Mouse (Mus musculus) myocyte (in vitro differentiated cells): Measurements from ENCODE around the gene Pdlim5. TPM values are rescaled to one million over a fixed set of nuclear protein-coding genes. Genes with fewer than 3 reads are reported as not detected.

ENCODE experiments used
- H3K27me3 ChIP-seq: one replicate; pipeline ENCODE4 v1.6.1; 2011; ENCODE audit not compliant: control insufficient read depth, insufficient read depth, insufficient read length
- H3K36me3 ChIP-seq: one replicate; pipeline ENCODE4 v1.6.1; 2011; ENCODE audit not compliant: control insufficient read depth, insufficient read depth
- H3K4me2 ChIP-seq: one replicate; pipeline ENCODE4 v1.6.1; 2011; ENCODE audit warnings: low read depth, control low read depth
- H3K4me3 ChIP-seq: one replicate; pipeline ENCODE4 v1.5.1; 2011; ENCODE audit warnings: mild to moderate bottlenecking, control low read depth, moderate library complexity
- H3K79me2 ChIP-seq: one replicate; pipeline ENCODE4 v1.6.1; 2011; ENCODE audit not compliant: control insufficient read depth, insufficient read depth
- H3ac ChIP-seq: one replicate; pipeline ENCODE4 v1.6.1; 2011; ENCODE audit not compliant: control insufficient read depth, insufficient read length
- CEBPB ChIP-seq: IDR thresholded peaks from 2 replicates; pipeline ENCODE4 v1.6.1; 2011; ENCODE audit warnings: mild to moderate bottlenecking, moderate library complexity; ENCODE audit not compliant: poor library complexity, insufficient read depth, severe bottlenecking
- E2F4 ChIP-seq: IDR thresholded peaks from one replicate; pipeline ENCODE4 v1.6.1; 2011; ENCODE audit warnings: mild to moderate bottlenecking, control low read depth, moderate library complexity; ENCODE audit not compliant: insufficient read depth
- MAX ChIP-seq: IDR thresholded peaks from one replicate; pipeline ENCODE4 v1.6.1; 2011; ENCODE audit warnings: low read depth, mild to moderate bottlenecking, control low read depth
- MYOD1 ChIP-seq, 3 experiments: IDR thresholded peaks; one replicate each; pipeline ENCODE4 v1.6.1; 2011; ENCODE audit warnings: control low read depth in 2 of 3, low read depth in 2 of 3, mild to moderate bottlenecking in 2 of 3, moderate library complexity in 1 of 3; ENCODE audit not compliant: insufficient read length in 2 of 3, control insufficient read depth in 1 of 3
- MYOG ChIP-seq, 3 experiments: IDR thresholded peaks; one replicate each; pipeline ENCODE4 v1.6.1; 2011; ENCODE audit warnings: control low read depth in 2 of 3, low read depth in 2 of 3, mild to moderate bottlenecking in 2 of 3; ENCODE audit not compliant: insufficient read length in 2 of 3, control insufficient read depth in 1 of 3, insufficient read depth in 1 of 3
- POLR2A ChIP-seq: IDR thresholded peaks from one replicate; pipeline ENCODE4 v1.6.1; 2011; ENCODE audit warnings: low read depth, mild to moderate bottlenecking, control low read depth, moderate library complexity; ENCODE audit not compliant: insufficient read length
- POLR2AphosphoS2 ChIP-seq: IDR thresholded peaks from one replicate; pipeline ENCODE4 v1.6.1; 2011; ENCODE audit warnings: low read depth, control low read depth; ENCODE audit not compliant: insufficient read length
- REST ChIP-seq: IDR thresholded peaks from one replicate; pipeline ENCODE4 v1.6.1; 2011; ENCODE audit warnings: mild to moderate bottlenecking, control low read depth, moderate library complexity; ENCODE audit not compliant: insufficient read depth, insufficient read length
- SRF ChIP-seq: IDR thresholded peaks from one replicate; pipeline ENCODE4 v1.6.1; 2011; ENCODE audit warnings: low read depth; ENCODE audit not compliant: control insufficient read depth, insufficient read length
- TCF12 ChIP-seq: IDR thresholded peaks from one replicate; pipeline ENCODE4 v1.6.1; 2011; ENCODE audit warnings: mild to moderate bottlenecking, control low read depth; ENCODE audit not compliant: poor library complexity, insufficient read depth, severe bottlenecking
- TCF3 ChIP-seq: IDR thresholded peaks from one replicate; pipeline ENCODE4 v1.6.1; 2011; ENCODE audit warnings: low read depth, control low read depth; ENCODE audit not compliant: insufficient read length
- USF1 ChIP-seq: IDR thresholded peaks from one replicate; pipeline ENCODE4 v1.6.1; 2011; ENCODE audit warnings: low read depth, mild to moderate bottlenecking, control low read depth, moderate library complexity
- polyA plus RNA-seq: library from polyadenylated mRNA; unstranded; fragments of >200 nt; fragmentation: generic; extraction: Trizol; gene quantifications from one replicate; pipeline ENCODE4 v1.2.1, GENCODE M21; 2012; ENCODE audit warnings: missing spikeins

Gene Pdlim5
- polyA plus RNA-seq, 1 experiment = 63.4 TPM

DNA sequence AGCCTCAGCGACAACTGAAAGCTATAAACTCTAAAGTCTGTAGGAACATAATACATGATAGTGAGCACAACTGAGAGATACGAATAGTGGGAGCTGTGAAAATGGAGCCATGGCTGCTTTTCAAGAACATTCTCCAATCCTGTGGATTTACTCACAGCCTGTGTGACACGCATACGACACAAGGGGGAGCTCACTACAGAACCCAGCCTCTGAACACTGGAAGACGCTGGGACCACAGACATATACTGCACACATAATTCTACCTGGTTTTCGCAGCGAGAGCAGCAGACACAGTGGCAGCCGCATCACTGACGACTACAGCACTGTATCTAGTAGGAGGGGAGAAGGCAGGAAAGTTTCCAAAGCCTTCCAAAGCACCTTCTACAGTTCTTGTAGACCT lies 112.8 kb downstream of the Pdlim5 start:
- Histone ChIP-seq H3K79me2 (no peaks in the 10 kb centered on the region), H3K4me3 (no peak overlapping the region)

DNA sequence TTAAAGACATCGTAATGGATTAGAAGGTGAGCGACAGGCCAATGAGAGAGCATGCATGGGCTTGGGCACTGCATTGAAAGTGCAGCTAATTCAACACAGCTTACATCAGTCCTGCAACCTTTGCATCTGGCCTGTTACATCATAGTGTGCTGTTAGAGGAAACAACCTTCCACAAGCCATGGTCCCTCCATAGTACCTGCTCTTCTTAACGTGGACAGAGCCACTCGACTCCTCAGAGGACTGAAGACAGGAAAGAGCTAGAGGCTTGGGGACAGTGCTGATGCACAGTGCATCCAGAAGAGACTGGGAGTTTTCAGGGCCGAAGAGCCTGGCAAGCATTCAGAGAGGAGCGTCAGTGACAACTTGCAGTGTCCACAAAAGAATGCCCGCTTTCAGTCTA lies 113.8 kb downstream of the Pdlim5 start:
- H3K27me3 ChIP-seq = no peaks in the 10 kb centered on the region
- no peaks in the 10 kb centered on the region for H3K79me2 ChIP-seq
- TF ChIP-seq USF1 = no peak
- TF ChIP-seq TCF3 = no peak
- TF ChIP-seq POLR2A = no peak
- TF ChIP-seq MYOG (IDR thresholded peaks at IDR 0.05; ENCODE audit: control insufficient read depth in 1 of 3, insufficient read depth in 1 of 3, insufficient read length in 2 of 3, low read depth in 2 of 3) = no peak
- TF ChIP-seq MAX = no peak
- H3ac ChIP-seq = no peak overlapping the region
- peaks cover 11% of the 10 kb centered on the region for H3K36me3 ChIP-seq
- H3K4me3 ChIP-seq = no peak overlapping the region
- no peak overlapping the region for H3K4me2 ChIP-seq

More for the DNA sequence above, 112.8 kb downstream of the Pdlim5 start:
- no peak overlapping the region for H3ac ChIP-seq
- H3K4me2 ChIP-seq = peak overlapping the region; percentile 24
- TF ChIP-seq POLR2AphosphoS2 = no peak
- TF ChIP-seq MYOG (IDR thresholded peaks at IDR 0.05; ENCODE audit: control insufficient read depth in 1 of 3, insufficient read depth in 1 of 3, insufficient read length in 2 of 3, low read depth in 2 of 3) = no peak
- TF ChIP-seq MYOD1 (IDR thresholded peaks at IDR 0.05; ENCODE audit: control insufficient read depth in 1 of 3, insufficient read length in 2 of 3, low read depth in 2 of 3) = no peak
- TF ChIP-seq USF1 = no peak
- H3K36me3 ChIP-seq = peaks cover 7% of the 10 kb centered on the region
- H3K27me3 ChIP-seq = no peaks in the 10 kb centered on the region

DNA sequence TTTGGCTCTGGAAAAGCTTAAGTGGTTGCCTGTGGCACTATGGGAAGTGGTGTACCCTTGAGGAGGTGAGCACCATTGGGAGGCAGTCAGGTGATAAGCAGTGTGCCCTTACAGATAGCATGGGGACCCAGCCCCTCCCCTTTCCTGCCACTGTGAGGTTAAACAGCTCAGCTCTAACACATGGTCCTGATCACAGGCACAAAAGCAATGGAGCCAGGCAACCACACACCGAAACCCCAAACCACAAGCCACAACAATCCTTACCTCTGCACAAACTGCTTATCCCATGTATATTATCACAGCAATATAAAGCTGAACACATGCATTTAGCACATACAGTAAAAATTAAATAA lies 114.4 kb downstream of the Pdlim5 start:
- peak overlapping the region; percentile 69 for H3K4me2 ChIP-seq
- H3ac ChIP-seq = no peak overlapping the region
- peaks cover 17% of the 10 kb centered on the region for H3K36me3 ChIP-seq
- H3K4me3 ChIP-seq = no peak overlapping the region
- no peaks in the 10 kb centered on the region for H3K27me3 ChIP-seq
- H3K79me2 ChIP-seq = no peaks in the 10 kb centered on the region
- TF ChIP-seq POLR2AphosphoS2 (no peak), MYOD1 (IDR thresholded peaks at IDR 0.05; ENCODE audit: control insufficient read depth in 1 of 3, insufficient read length in 2 of 3, low read depth in 2 of 3) (peak in 1 of 3 experiments; percentile 22), REST (no peak), MYOG (IDR thresholded peaks at IDR 0.05; ENCODE audit: control insufficient read depth in 1 of 3, insufficient read depth in 1 of 3, insufficient read length in 2 of 3, low read depth in 2 of 3) (peak in 1 of 3 experiments; percentile 48)

DNA sequence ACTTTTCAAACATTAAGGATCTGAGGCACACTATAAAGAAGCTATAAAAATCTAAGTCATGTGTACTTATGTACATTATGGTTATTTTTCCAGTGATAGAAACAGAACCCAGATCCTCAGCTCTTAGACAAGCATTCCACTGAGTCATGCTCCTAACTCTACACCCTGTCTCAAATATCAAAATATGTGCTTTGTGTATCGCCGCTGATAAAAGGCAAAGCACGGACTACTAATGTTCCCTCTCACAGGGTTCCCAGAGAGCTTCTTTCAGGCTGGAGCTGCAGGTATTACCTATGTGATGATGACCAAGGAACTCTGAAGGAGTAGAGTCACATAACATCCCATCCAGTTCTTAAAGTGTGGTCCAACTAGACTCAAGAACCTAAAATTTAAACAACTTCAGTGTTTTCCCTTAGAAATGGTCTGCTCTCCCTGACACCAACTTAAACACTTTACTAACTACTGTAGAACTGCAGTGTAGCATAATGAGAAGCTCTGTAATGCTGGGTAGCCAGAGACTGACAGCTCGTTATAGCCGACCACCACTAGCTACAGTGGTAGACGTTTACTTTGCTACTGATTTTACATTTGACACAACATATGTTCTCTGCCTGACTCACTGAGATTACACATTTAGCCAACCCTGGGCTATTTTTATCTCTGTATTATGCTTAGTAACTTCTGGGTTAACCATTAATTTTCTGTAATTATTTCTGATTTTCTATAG lies 115.0 kb downstream of the Pdlim5 start:
- no peak overlapping the region for H3K4me3 ChIP-seq
- no peaks in the 10 kb centered on the region for H3K79me2 ChIP-seq
- TF ChIP-seq USF1 = no peak
- no peak for TF ChIP-seq MAX
- no peak for TF ChIP-seq CEBPB
- no peak for TF ChIP-seq TCF12
- no peak for TF ChIP-seq E2F4
- no peak for TF ChIP-seq SRF
- no peak for TF ChIP-seq MYOD1 (IDR thresholded peaks at IDR 0.05; ENCODE audit: control insufficient read depth in 1 of 3, insufficient read length in 2 of 3, low read depth in 2 of 3)
- TF ChIP-seq POLR2AphosphoS2 = no peak
- no peak for TF ChIP-seq REST
- peak overlapping the region; percentile 69 for H3K4me2 ChIP-seq
- no peaks in the 10 kb centered on the region for H3K27me3 ChIP-seq
- H3K36me3 ChIP-seq = peaks cover 22% of the 10 kb centered on the region
- no peak overlapping the region for H3ac ChIP-seq

DNA sequence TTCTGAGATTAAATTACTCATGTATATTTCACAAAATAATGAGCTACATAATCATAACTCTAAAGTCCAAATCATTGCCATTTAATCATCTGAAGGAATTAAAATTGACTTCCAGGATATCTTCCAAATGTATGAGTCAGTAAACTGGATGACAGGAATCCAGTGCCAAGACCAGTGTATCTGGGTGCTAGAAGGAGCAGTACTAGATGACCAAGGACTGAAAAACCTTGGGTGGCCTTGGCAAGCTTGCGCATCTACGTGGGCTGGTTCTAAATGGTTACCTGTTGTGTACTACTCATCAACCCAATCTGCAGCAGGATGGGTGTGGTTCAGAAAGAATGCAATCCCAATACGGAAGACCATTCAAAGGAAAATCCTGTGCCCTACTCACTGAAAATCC lies 116.5 kb downstream of the Pdlim5 start:
- no peak for TF ChIP-seq POLR2AphosphoS2
- TF ChIP-seq TCF3 = no peak
- no peak for TF ChIP-seq USF1
- no peak for TF ChIP-seq REST
- TF ChIP-seq SRF = no peak
- TF ChIP-seq MAX = no peak
- TF ChIP-seq MYOD1 (IDR thresholded peaks at IDR 0.05; ENCODE audit: control insufficient read depth in 1 of 3, insufficient read length in 2 of 3, low read depth in 2 of 3) = no peak
- TF ChIP-seq E2F4 = no peak
- TF ChIP-seq MYOG (IDR thresholded peaks at IDR 0.05; ENCODE audit: control insufficient read depth in 1 of 3, insufficient read depth in 1 of 3, insufficient read length in 2 of 3, low read depth in 2 of 3) = no peak
- no peak for TF ChIP-seq POLR2A
- no peak for TF ChIP-seq TCF12
- no peak for TF ChIP-seq CEBPB
- Histone ChIP-seq H3ac (no peak overlapping the region), H3K36me3 (peaks cover 18% of the 10 kb centered on the region), H3K79me2 (no peaks in the 10 kb centered on the region), H3K27me3 (no peaks in the 10 kb centered on the region), H3K4me3 (no peak overlapping the region), H3K4me2 (no peak overlapping the region)
